In genomic region chr6:71257375-71257774, GRCm38 (mm10) we compare ENCODE assay signal across 24 mouse cellular contexts. TPM values are rescaled to one million over a fixed set of nuclear protein-coding genes. Genes with fewer than 3 reads are reported as not detected.
DNase-seq lines count a peak whose midpoint lies in the region; ATAC-seq and TF ChIP-seq lines count a peak whose summit lies in the region.
"Had no signal": no experiment of that assay in that cellular context is flagged by ENCODE, and none has a peak within 500 bp of the region (broad histone marks: within the 10 kb centered on the region; RNA-seq: fewer than 3 reads in every experiment).

No protein-coding gene starts in this region.

- no peaks in the 10 kb centered on the region for H3K9me3 ChIP-seq in heart, embryonic 12.5 days (replicated peaks)
- H3K9me3 ChIP-seq in hindbrain, embryonic 16.5 days (ENCODE audit: control insufficient read depth, low read length), result no peaks in the 10 kb centered on the region
- H3K9me3 ChIP-seq in hindbrain, postnatal 0 days (ENCODE audit: low read length), result no peaks in the 10 kb centered on the region
- H3K9me3 ChIP-seq in forebrain, embryonic 12.5 days, result no peaks in the 10 kb centered on the region
- H3K9me3 ChIP-seq: embryonic facial prominence, embryonic 10.5 days; embryonic facial prominence, embryonic 12.5 days; forebrain, embryonic 15.5 days had no signal

- 29% methylated on average over 1 of the region's 1 CpGs for WGBS in heart, embryonic 12.5 days
- WGBS in hindbrain, embryonic 16.5 days, result 32% methylated on average over 1 of the region's 1 CpGs
- WGBS in hindbrain, postnatal 0 days, result 40% methylated on average over 1 of the region's 1 CpGs
- 54% methylated on average over 1 of the region's 1 CpGs for WGBS in macrophage (ENCODE audit: missing documents)
- 51% methylated on average over 1 of the region's 1 CpGs for WGBS in forebrain, embryonic 12.5 days

- no peak overlapping the region for H3K27ac ChIP-seq in heart, embryonic 12.5 days (ENCODE audit: poor library complexity, severe bottlenecking)
- H3K27ac ChIP-seq in hindbrain, embryonic 16.5 days (ENCODE audit: low read depth, low read length), result no peak overlapping the region
- H3K27ac ChIP-seq in hindbrain, postnatal 0 days, result no peak overlapping the region
- H3K27ac ChIP-seq in macrophage, result peak overlapping the region; percentile 0; the same call in 1 of the 2 replicates
- no peak overlapping the region for H3K27ac ChIP-seq in forebrain, embryonic 12.5 days
- H3K27ac ChIP-seq: embryonic facial prominence, embryonic 10.5 days; embryonic facial prominence, embryonic 12.5 days; forebrain, embryonic 15.5 days had no signal

- peak; percentile 55 for DNase-seq in heart, adult 11 months
- DNase-seq in hindbrain, postnatal 0 days (ENCODE audit: low spot score), result no peak
- DNase-seq in urinary bladder, postnatal 36 days (ENCODE audit: low spot score in 2 of 2), result no peak
- DNase-seq: adrenal gland, adult 2 months; adrenal gland, postnatal 10 days; adrenal gland, postnatal 25 days; cerebellum, adult 11-12 months; cerebellum, adult 2 months; cerebellum, adult 9-10 months; cerebellum, postnatal 10 days; cerebellum, postnatal 25 days had no signal

- no peak overlapping the region for H3K4me2 ChIP-seq in heart, embryonic 12.5 days
- H3K4me2 ChIP-seq in hindbrain, embryonic 16.5 days (ENCODE audit: low read length), result no peak overlapping the region
- no peak overlapping the region for H3K4me2 ChIP-seq in hindbrain, postnatal 0 days (ENCODE audit: low read depth, low read length)
- no peak overlapping the region for H3K4me2 ChIP-seq in forebrain, embryonic 12.5 days
- H3K4me2 ChIP-seq: embryonic facial prominence, embryonic 12.5 days; forebrain, embryonic 15.5 days had no signal

- TF ChIP-seq CTCF in hindbrain, postnatal 0 days (IDR thresholded peaks at IDR 0.05; ENCODE audit: low read depth), result no peak

- H3K4me1 ChIP-seq in heart, embryonic 12.5 days (replicated peaks), result peaks cover 32% of the 10 kb centered on the region
- no peaks in the 10 kb centered on the region for H3K4me1 ChIP-seq in hindbrain, embryonic 16.5 days (ENCODE audit: control insufficient read depth, insufficient read depth, low read depth, low read length)
- no peaks in the 10 kb centered on the region for H3K4me1 ChIP-seq in hindbrain, postnatal 0 days (ENCODE audit: insufficient read depth, low read length)
- no peaks in the 10 kb centered on the region for H3K4me1 ChIP-seq in forebrain, embryonic 12.5 days
- H3K4me1 ChIP-seq: embryonic facial prominence, embryonic 12.5 days; forebrain, embryonic 15.5 days had no signal

- H3K79me2 ChIP-seq in macrophage (ENCODE audit: inconsistent target), result no peaks in the 10 kb centered on the region

- H3K9ac ChIP-seq in heart, embryonic 12.5 days, result no peak overlapping the region
- H3K9ac ChIP-seq in hindbrain, embryonic 16.5 days (ENCODE audit: low read depth, low read length), result no peak overlapping the region
- H3K9ac ChIP-seq in hindbrain, postnatal 0 days (replicated peaks; ENCODE audit: low read length), result no peak overlapping the region
- no peak overlapping the region for H3K9ac ChIP-seq in forebrain, embryonic 12.5 days
- H3K9ac ChIP-seq: embryonic facial prominence, embryonic 12.5 days; forebrain, embryonic 15.5 days had no signal

- ATAC-seq in heart, embryonic 12.5 days (ENCODE audit: insufficient number of reproducible peaks, low FRiP score), result no peak
- 0 out of 2 replicates have a peak, but pooled peaks have one; percentile 52 for ATAC-seq in hindbrain, embryonic 16.5 days
- no peak for ATAC-seq in hindbrain, postnatal 0 days
- ATAC-seq in forebrain, embryonic 12.5 days (ENCODE audit: low FRiP score), result no peak
- ATAC-seq: forebrain, embryonic 15.5 days had no signal

- H3K36me3 ChIP-seq in heart, embryonic 12.5 days, result peaks cover 27% of the 10 kb centered on the region
- H3K36me3 ChIP-seq in hindbrain, embryonic 16.5 days (ENCODE audit: control insufficient read depth, insufficient read depth, low read length), result no peaks in the 10 kb centered on the region
- no peaks in the 10 kb centered on the region for H3K36me3 ChIP-seq in hindbrain, postnatal 0 days (ENCODE audit: insufficient read depth, low read length)
- no peaks in the 10 kb centered on the region for H3K36me3 ChIP-seq in macrophage (ENCODE audit: inconsistent target)
- H3K36me3 ChIP-seq in forebrain, embryonic 12.5 days (replicated peaks), result no peaks in the 10 kb centered on the region
- H3K36me3 ChIP-seq: embryonic facial prominence, embryonic 10.5 days; embryonic facial prominence, embryonic 12.5 days; forebrain, embryonic 15.5 days had no signal

- H3K4me3 ChIP-seq in heart, embryonic 12.5 days, result no peak overlapping the region
- H3K4me3 ChIP-seq in hindbrain, embryonic 16.5 days (ENCODE audit: low read length), result no peak overlapping the region
- no peak overlapping the region for H3K4me3 ChIP-seq in hindbrain, postnatal 0 days (ENCODE audit: low read length)
- H3K4me3 ChIP-seq in macrophage (ENCODE audit: inconsistent target), result no peak overlapping the region
- no peak overlapping the region for H3K4me3 ChIP-seq in forebrain, embryonic 12.5 days (replicated peaks)
- H3K4me3 ChIP-seq: embryonic facial prominence, embryonic 10.5 days; embryonic facial prominence, embryonic 12.5 days; forebrain, embryonic 15.5 days had no signal

- no peaks in the 10 kb centered on the region for H3K27me3 ChIP-seq in heart, embryonic 12.5 days (replicated peaks)
- H3K27me3 ChIP-seq in hindbrain, embryonic 16.5 days (replicated peaks; ENCODE audit: control insufficient read depth, insufficient read depth, low read length), result no peaks in the 10 kb centered on the region
- H3K27me3 ChIP-seq in hindbrain, postnatal 0 days (ENCODE audit: insufficient read depth, low read length), result no peaks in the 10 kb centered on the region
- H3K27me3 ChIP-seq in forebrain, embryonic 12.5 days, result no peaks in the 10 kb centered on the region
- H3K27me3 ChIP-seq: embryonic facial prominence, embryonic 12.5 days; forebrain, embryonic 15.5 days had no signal

RNA-seq across cellular contexts. Expression of gene Krcc1, which starts 14.1 kb away (rescaled TPM):
- 54.6 and 59.1 TPM in 2 replicates for polyA plus RNA-seq in heart, embryonic 12.5 days (2016; fragmentation: Nextera tagmentation; extraction: Ambion mirVana)
- polyA plus RNA-seq in hindbrain, embryonic 16.5 days (2015; fragmentation: Nextera tagmentation; extraction: Ambion mirVana), result 19.2 and 20.3 TPM in 2 replicates
- 11.2 and 11.7 TPM in 2 replicates for total RNA-seq in hindbrain, postnatal 0 days (2014; rRNA removed)
- 19.8 and 22.9 TPM in 2 replicates for polyA plus RNA-seq in hindbrain, postnatal 0 days (2015; fragmentation: Nextera tagmentation; extraction: Ambion mirVana)
- 100 to 1,000 TPM in 5 of 26 experiments, 10 to 100 TPM in 21; 20.3 to 134 (median 75.3) TPM for total RNA-seq in macrophage (2018; cell fraction: chromatin; rRNA removed)
- 100 to 1,000 TPM in 21 of 26 experiments, 10 to 100 TPM in 5; 82.9 to 143 (median 109) TPM for total RNA-seq in macrophage (2018; cell fraction: cytosol; rRNA removed)
- 100 to 1,000 TPM in 11 of 26 experiments, 10 to 100 TPM in 15; 51.7 to 138 (median 94.1) TPM for total RNA-seq in macrophage (2018; cell fraction: nucleus; rRNA removed)
- polyA plus RNA-seq in macrophage (2018), result 102 to 223 TPM (median 117 TPM) in 3 replicates
- 27.3 and 27.9 TPM in 2 replicates for polyA plus RNA-seq in forebrain, embryonic 12.5 days (2016; fragmentation: Nextera tagmentation; extraction: Ambion mirVana)

RNA-seq across cellular contexts. Expression of gene Fabp1, which starts 57.7 kb away (rescaled TPM):
- polyA plus RNA-seq in heart, embryonic 12.5 days (2016; fragmentation: Nextera tagmentation; extraction: Ambion mirVana), result 0.50 and 1.0 TPM in 2 replicates
- polyA plus RNA-seq in hindbrain, embryonic 16.5 days (2015; fragmentation: Nextera tagmentation; extraction: Ambion mirVana), result not detected in 2 replicates
- total RNA-seq in hindbrain, postnatal 0 days (2014; rRNA removed), result not detected in 2 replicates
- polyA plus RNA-seq in hindbrain, postnatal 0 days (2015; fragmentation: Nextera tagmentation; extraction: Ambion mirVana), result not detected in 2 replicates
- not detected for total RNA-seq in macrophage (2018; cell fraction: chromatin; rRNA removed)
- total RNA-seq in macrophage (2018; cell fraction: cytosol; rRNA removed), result not detected
- total RNA-seq in macrophage (2018; cell fraction: nucleus; rRNA removed), result not detected
- not detected in 3 replicates for polyA plus RNA-seq in macrophage (2018)
- polyA plus RNA-seq in forebrain, embryonic 12.5 days (2016; fragmentation: Nextera tagmentation; extraction: Ambion mirVana), result not detected in 2 replicates
- total RNA-seq: adrenal gland, postnatal 25 days; ES-E14; MEL had no signal
- polyA plus RNA-seq: adrenal gland, adult 2 months; C2C12; cerebellum, adult 2 months; cortical plate, adult 2 months; embryonic facial prominence, embryonic 10.5 days; embryonic facial prominence, embryonic 12.5 days; embryonic facial prominence, embryonic 14.5 days; forebrain, embryonic 11.5 days; forebrain, embryonic 15.5 days had no signal
